Mouse (Mus musculus) kidney, embryonic 14.5 days (tissue): ENCODE results near the gene Idua. TPM values are rescaled to one million over a fixed set of nuclear protein-coding genes. Genes with fewer than 3 reads are reported as not detected.

Source experiments
- ATAC-seq: fragments of 200-750 bp; cut with Nextera tagmentation; 2 replicates; pipeline ENCODE4 v1.8.0; 2017; ENCODE audit warnings: moderate number of reproducible peaks, mild to moderate bottlenecking, moderate TSS enrichment, moderate library complexity; ENCODE audit not compliant: low FRiP score, low TSS enrichment
- H3K27ac ChIP-seq: fragments of 300-500 bp; sonication (generic); 2 replicates; pipeline ENCODE4 v1.5.1; 2014; ENCODE audit warnings: low read depth, mild to moderate bottlenecking, low read length, moderate library complexity, mixed read lengths
- H3K27me3 ChIP-seq: fragments of 300-500 bp; sonication (generic); 2 replicates; pipeline ENCODE4 v1.6.1; 2014; ENCODE audit warnings: mild to moderate bottlenecking, low read length; ENCODE audit not compliant: control insufficient read depth, insufficient read depth
- H3K36me3 ChIP-seq: fragments of 300-500 bp; sonication (generic); 2 replicates; pipeline ENCODE4 v1.6.1; 2014; ENCODE audit warnings: low read length, mixed read lengths; ENCODE audit not compliant: control insufficient read depth, insufficient read depth
- H3K4me1 ChIP-seq: fragments of 300-500 bp; sonication (generic); 2 replicates; pipeline ENCODE4 v1.6.1; 2014; ENCODE audit warnings: low read length, mixed read lengths; ENCODE audit not compliant: control insufficient read depth, insufficient read depth
- H3K4me2 ChIP-seq: fragments of 300-500 bp; sonication (generic); replicated peaks from 2 replicates; pipeline ENCODE4 v1.6.1; 2014; ENCODE audit warnings: low read depth, mild to moderate bottlenecking, low read length
- H3K4me3 ChIP-seq: fragments of 300-500 bp; sonication (generic); 2 replicates; pipeline ENCODE4 v1.5.1; 2014; ENCODE audit warnings: mild to moderate bottlenecking, low read length
- H3K9ac ChIP-seq: fragments of 300-500 bp; sonication (generic); 2 replicates; pipeline ENCODE4 v1.6.1; 2014; ENCODE audit warnings: low read depth, mild to moderate bottlenecking, low read length, moderate library complexity
- H3K9me3 ChIP-seq: fragments of 300-500 bp; sonication (generic); 2 replicates; pipeline ENCODE4 v1.6.1; 2016; ENCODE audit warnings: low read length; ENCODE audit not compliant: control insufficient read depth
- WGBS: fragments of 180-500 bp; shearing (Covaris S2); extraction: QIAGEN DNeasy Blood & Tissue Kit; methylation state at CpG from one replicate; pipeline ENCODE4 v1.1.7; 2014; 5-methylcytosine and 5-hydroxymethylcytosine counted together
- polyA plus RNA-seq: library from polyadenylated mRNA; unstranded; fragments of >200 nt; fragmentation: Nextera tagmentation; extraction: Ambion mirVana; gene quantifications from 2 replicates; pipeline ENCODE4 v1.2.1, GENCODE M21; 2014

Gene Idua
- polyA plus RNA-seq, 1 experiment from 2014 or later, result 11.3 TPM

- H3K36me3 ChIP-seq, result no peaks in the 10 kb centered on the region
- WGBS, result 36% methylated on average over 4 of the region's 4 CpGs
- no peak overlapping the region for H3K4me2 ChIP-seq
- H3K9ac ChIP-seq, result no peak overlapping the region
- no peak for ATAC-seq
- H3K9me3 ChIP-seq, result no peaks in the 10 kb centered on the region
- no peak overlapping the region for H3K4me3 ChIP-seq
- no peaks in the 10 kb centered on the region for H3K27me3 ChIP-seq
- peaks cover 4% of the 10 kb centered on the region; the same call in 1 of the 2 replicates for H3K4me1 ChIP-seq
- no peak overlapping the region for H3K27ac ChIP-seq
Measured at GRCm38 (mm10) chr5:108718051-108718450, 57.9 kb downstream of the Idua start.

DNA sequence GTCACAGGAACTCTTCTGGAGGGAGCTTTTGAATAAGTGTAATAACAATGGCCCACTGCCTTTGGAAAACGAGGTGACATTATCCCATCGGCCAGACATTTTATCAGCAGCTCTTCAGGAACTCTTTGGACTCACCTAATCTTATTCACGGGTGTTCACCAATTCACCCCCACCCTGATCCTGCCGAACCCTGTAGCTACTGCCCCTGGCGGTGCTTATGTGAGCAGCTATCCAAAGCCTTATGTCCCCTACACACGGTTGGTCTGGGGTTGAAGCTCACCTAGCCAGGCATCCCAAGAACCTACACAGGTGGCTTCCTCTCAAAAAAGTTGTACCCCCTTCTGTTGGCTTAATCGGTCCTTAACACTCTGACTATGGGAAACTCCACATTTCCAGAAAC lies 59.6 kb downstream of the Idua start:
- WGBS, result 69% methylated on average over 7 of the region's 7 CpGs
- no peak for ATAC-seq
- Histone ChIP-seq H3K9ac (no peak overlapping the region), H3K9me3 (no peaks in the 10 kb centered on the region), H3K4me1 (peaks cover 4% of the 10 kb centered on the region; the same call in 1 of the 2 replicates), H3K27me3 (no peaks in the 10 kb centered on the region), H3K4me3 (no peak overlapping the region), H3K27ac (no peak overlapping the region), H3K36me3 (no peaks in the 10 kb centered on the region), H3K4me2 (no peak overlapping the region)

- no peaks in the 10 kb centered on the region for H3K4me1 ChIP-seq
- WGBS, result 58% methylated on average over 2 of the region's 2 CpGs
- ATAC-seq, result no peak
- H3K36me3 ChIP-seq, result no peaks in the 10 kb centered on the region
- H3K9ac ChIP-seq, result no peak overlapping the region
- no peak overlapping the region for H3K27ac ChIP-seq
- no peak overlapping the region for H3K4me3 ChIP-seq
- no peak overlapping the region for H3K4me2 ChIP-seq
- no peaks in the 10 kb centered on the region for H3K27me3 ChIP-seq
- H3K9me3 ChIP-seq, result no peaks in the 10 kb centered on the region
Measured at GRCm38 (mm10) chr5:108724006-108724405, 63.9 kb downstream of the Idua start.

- 21% methylated on average over 5 of the region's 5 CpGs for WGBS
- Histone ChIP-seq H3K27ac (no peak overlapping the region), H3K9me3 (no peaks in the 10 kb centered on the region), H3K4me1 (no peaks in the 10 kb centered on the region), H3K4me2 (no peak overlapping the region), H3K27me3 (no peaks in the 10 kb centered on the region), H3K4me3 (no peak overlapping the region), H3K36me3 (no peaks in the 10 kb centered on the region), H3K9ac (no peak overlapping the region)
- peak; percentile 94 for ATAC-seq
Measured at GRCm38 (mm10) chr5:108726557-108727248, 66.6 kb downstream of the Idua start.

DNA sequence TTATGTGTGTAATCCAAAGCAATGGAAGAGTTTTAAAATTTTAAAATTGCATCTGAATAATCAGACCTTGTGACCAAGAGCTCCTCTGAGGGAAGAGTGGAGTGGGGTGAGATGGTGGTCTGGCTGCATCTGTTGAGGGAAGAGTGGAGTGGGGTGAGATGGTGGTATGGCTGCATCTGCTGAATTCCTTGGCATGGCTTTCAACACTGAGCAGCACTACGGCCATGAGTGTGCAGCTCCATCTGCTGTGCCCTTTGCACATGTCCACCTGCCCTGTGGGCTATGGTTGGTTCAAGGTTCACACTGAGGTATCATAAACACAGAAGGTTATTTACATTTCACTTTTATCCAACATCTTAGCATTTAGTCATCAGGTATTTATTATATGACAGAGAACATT lies 67.3 kb downstream of the Idua start:
- Histone ChIP-seq H3K36me3 (no peaks in the 10 kb centered on the region), H3K4me3 (no peak overlapping the region), H3K4me1 (no peaks in the 10 kb centered on the region), H3K27ac (no peak overlapping the region), H3K27me3 (no peaks in the 10 kb centered on the region), H3K4me2 (no peak overlapping the region), H3K9me3 (no peaks in the 10 kb centered on the region), H3K9ac (no peak overlapping the region)
- WGBS, result 74% methylated on average over 1 of the region's 1 CpGs
- no peak for ATAC-seq

Other genes starting within 250 kb of the Idua start
- 398 and 564 TPM in 2 replicates for gene Atp5k, start 225.9 kb upstream of the Idua start, polyA plus RNA-seq
- gene Mfsd7a, start 211.4 kb upstream of the Idua start, polyA plus RNA-seq, result 0.30 and 0.40 TPM in 2 replicates
- gene Pcgf3, start 199.1 kb upstream of the Idua start, polyA plus RNA-seq, result 17.2 and 28.2 TPM in 2 replicates
- gene Cplx1, start 110.3 kb upstream of the Idua start, polyA plus RNA-seq, result 0.17 and 0.23 TPM in 2 replicates
- gene Gak, start 30.6 kb upstream of the Idua start, polyA plus RNA-seq, result 30.4 and 48.8 TPM in 2 replicates
- 23.0 and 29.0 TPM in 2 replicates for gene Tmem175, start 30.6 kb upstream of the Idua start, polyA plus RNA-seq
- gene Dgkq, start 9.3 kb downstream of the Idua start, polyA plus RNA-seq, result 5.0 and 9.1 TPM in 2 replicates
- gene Slc26a1, start 15.2 kb downstream of the Idua start, polyA plus RNA-seq, result 0.80 and 1.5 TPM in 2 replicates
- 24.0 and 32.7 TPM in 2 replicates for gene Fgfrl1, start 32.1 kb downstream of the Idua start, polyA plus RNA-seq
- not detected in 2 replicates for gene Rnf212, start 114.7 kb downstream of the Idua start, polyA plus RNA-seq
- gene Tmed11, start 135.0 kb downstream of the Idua start, polyA plus RNA-seq, result not detected in 2 replicates
- not detected in 2 replicates for gene Vmn2r8, start 148.5 kb downstream of the Idua start, polyA plus RNA-seq
- not detected in 2 replicates for gene Vmn2r9, start 192.3 kb downstream of the Idua start, polyA plus RNA-seq